Mouse (Mus musculus) limb, embryonic 12.5 days (tissue): ENCODE measurements around the gene Fiz1. TPM values are rescaled to one million over a fixed set of nuclear protein-coding genes. Genes with fewer than 3 reads are reported as not detected.
"Not testable (repeated sequence)": the region's sequence is repeated elsewhere in the genome, so short reads cannot be mapped to it uniquely, and the experiment has no call there.

Experiments
- ATAC-seq: fragments of 200-750 bp; cut with Nextera tagmentation; 2 replicates; pipeline ENCODE4 v1.8.0; 2017; ENCODE audit warnings: low read depth, moderate TSS enrichment; ENCODE audit not compliant: insufficient number of reproducible peaks, insufficient read depth, low FRiP score, low TSS enrichment
- H3K27ac ChIP-seq: fragments of 300-500 bp; sonication (generic); 2 replicates; pipeline ENCODE4 v1.5.1; 2016; ENCODE audit warnings: mild to moderate bottlenecking, moderate library complexity
- H3K27me3 ChIP-seq: fragments of 300-500 bp; sonication (generic); 2 replicates; pipeline ENCODE4 v1.6.1; 2016; ENCODE audit warnings: mild to moderate bottlenecking, moderate library complexity
- H3K36me3 ChIP-seq: fragments of 300-500 bp; sonication (generic); 2 replicates; pipeline ENCODE4 v1.6.1; 2016; ENCODE audit warnings: mild to moderate bottlenecking, moderate library complexity
- H3K4me1 ChIP-seq: fragments of 300-500 bp; sonication (generic); replicated peaks from 2 replicates; pipeline ENCODE4 v1.6.1; 2016
- H3K4me2 ChIP-seq: fragments of 300-500 bp; sonication (generic); 2 replicates; pipeline ENCODE4 v1.6.1; 2016; ENCODE audit warnings: mild to moderate bottlenecking, moderate library complexity
- H3K4me3 ChIP-seq: fragments of 300-500 bp; sonication (generic); replicated peaks from 2 replicates; pipeline ENCODE4 v1.5.1; 2016; ENCODE audit warnings: mild to moderate bottlenecking
- H3K9ac ChIP-seq: fragments of 300-500 bp; sonication (generic); replicated peaks from 2 replicates; pipeline ENCODE4 v1.6.1; 2016; ENCODE audit warnings: mild to moderate bottlenecking, moderate library complexity
- H3K9me3 ChIP-seq: fragments of 300-500 bp; sonication (generic); 2 replicates; pipeline ENCODE4 v1.6.1; 2016; ENCODE audit warnings: mild to moderate bottlenecking, moderate library complexity
- WGBS: fragments of 180-500 bp; shearing (Covaris S2); methylation state at CpG from one replicate; pipeline ENCODE4 v1.1.7; 2016; 5-methylcytosine and 5-hydroxymethylcytosine counted together
- polyA plus RNA-seq: library from polyadenylated mRNA; unstranded; fragments of >200 nt; fragmentation: Nextera tagmentation; extraction: Ambion mirVana; gene quantifications from 2 replicates; pipeline ENCODE4 v1.2.1, GENCODE M21; 2016

Gene Fiz1
- polyA plus RNA-seq, 1 experiment from 2014 or later, result 58.9 TPM

GRCm38 (mm10) chr7:5020000-5020681 lies 5.6 kb upstream of the Fiz1 start, which contains the start of the genes Zfp865 and Ccdc106:
Gene Zfp865 (plus strand): TSS chr7:5020376.
Gene Ccdc106 (plus strand): TSS chr7:5020553.
- WGBS, result 0% methylated on average over 49 of the region's 49 CpGs
- peak; percentile 89 for ATAC-seq
- H3K27me3 ChIP-seq, result no peaks in the 10 kb centered on the region
- H3K36me3 ChIP-seq, result peaks cover 46% of the 10 kb centered on the region
- no peaks in the 10 kb centered on the region for H3K9me3 ChIP-seq
- peaks cover 23% of the 10 kb centered on the region for H3K4me1 ChIP-seq
- peak within 1 kb of the TSS; percentile 84 for H3K4me3 ChIP-seq
- peak within 1 kb of the TSS; percentile 93 for H3K9ac ChIP-seq
- H3K27ac ChIP-seq, result peak within 1 kb of the TSS; percentile 98
- peak within 1 kb of the TSS; percentile 87 for H3K4me2 ChIP-seq

- peak overlapping the region; percentile 93; the same call in 1 of the 2 replicates for H3K9ac ChIP-seq
- peaks cover 23% of the 10 kb centered on the region for H3K4me1 ChIP-seq
- H3K4me2 ChIP-seq, result peak overlapping the region; percentile 87
- H3K27ac ChIP-seq, result peak overlapping the region; percentile 98
- ATAC-seq, result peak; percentile 3; the same call in 1 of the 2 replicates
- 20% methylated on average over 8 of the region's 8 CpGs for WGBS
- not testable (repeated sequence) for H3K27me3 ChIP-seq, H3K9me3 ChIP-seq
- peak overlapping the region; percentile 84 for H3K4me3 ChIP-seq
- H3K36me3 ChIP-seq, result peaks cover 40% of the 10 kb centered on the region
Observed at GRCm38 (mm10) chr7:5019576-5019975, 5.1 kb upstream of the Fiz1 start.

- peaks cover 26% of the 10 kb centered on the region for H3K36me3 ChIP-seq
- no peak overlapping the region for H3K4me3 ChIP-seq
- peaks cover 23% of the 10 kb centered on the region for H3K4me1 ChIP-seq
- H3K9me3 ChIP-seq, result no peaks in the 10 kb centered on the region
- no peak overlapping the region for H3K9ac ChIP-seq
- no peaks in the 10 kb centered on the region for H3K27me3 ChIP-seq
- no peak overlapping the region for H3K4me2 ChIP-seq
- WGBS, result 96% methylated on average over 21 of the region's 21 CpGs
- no peak for ATAC-seq
- no peak overlapping the region for H3K27ac ChIP-seq
Observed at GRCm38 (mm10) chr7:5017931-5018330, 3.4 kb upstream of the Fiz1 start.

- no peaks in the 10 kb centered on the region for H3K27me3 ChIP-seq
- H3K9me3 ChIP-seq, result no peaks in the 10 kb centered on the region
- H3K4me1 ChIP-seq, result peaks cover 23% of the 10 kb centered on the region
- H3K27ac ChIP-seq, result no peak overlapping the region
- no peak overlapping the region for H3K9ac ChIP-seq
- no peak overlapping the region for H3K4me2 ChIP-seq
- 93% methylated on average over 16 of the region's 16 CpGs for WGBS
- no peak overlapping the region for H3K4me3 ChIP-seq
- peaks cover 26% of the 10 kb centered on the region for H3K36me3 ChIP-seq
- ATAC-seq, result no peak
Observed at GRCm38 (mm10) chr7:5017352-5017751, 2.9 kb upstream of the Fiz1 start.

GRCm38 (mm10) chr7:5016920-5017319 lies 2.4 kb upstream of the Fiz1 start:
- Histone ChIP-seq H3K9ac (no peak overlapping the region), H3K27me3 (no peaks in the 10 kb centered on the region), H3K4me3 (no peak overlapping the region), H3K27ac (no peak overlapping the region), H3K4me2 (no peak overlapping the region), H3K36me3 (peaks cover 26% of the 10 kb centered on the region), H3K9me3 (no peaks in the 10 kb centered on the region), H3K4me1 (peaks cover 21% of the 10 kb centered on the region)
- 97% methylated on average over 2 of the region's 2 CpGs for WGBS
- no peak for ATAC-seq

- Histone ChIP-seq H3K9me3 (no peaks in the 10 kb centered on the region), H3K9ac (peak overlapping the region; percentile 64; the same call in 1 of the 2 replicates), H3K4me1 (peaks cover 13% of the 10 kb centered on the region), H3K27me3 (no peaks in the 10 kb centered on the region), H3K4me2 (peak overlapping the region; percentile 61), H3K36me3 (peaks cover 32% of the 10 kb centered on the region), H3K27ac (peak overlapping the region; percentile 98), H3K4me3 (peak overlapping the region; percentile 66)
- WGBS, result 69% methylated on average over 3 of the region's 3 CpGs
- no peak for ATAC-seq
Observed at GRCm38 (mm10) chr7:5016057-5016456, 1.6 kb upstream of the Fiz1 start.

- Histone ChIP-seq H3K4me1 (peaks cover 11% of the 10 kb centered on the region), H3K4me2 (peak within 1 kb of the TSS; percentile 61), H3K27me3 (no peaks in the 10 kb centered on the region), H3K27ac (peak within 1 kb of the TSS; percentile 98), H3K9ac (peak within 1 kb of the TSS; percentile 85), H3K4me3 (peak within 1 kb of the TSS; percentile 66), H3K36me3 (peaks cover 39% of the 10 kb centered on the region), H3K9me3 (no peaks in the 10 kb centered on the region)
- peak; percentile 73 for ATAC-seq
- WGBS, result under 1% methylated on average over 72 of the region's 76 CpGs
Observed at GRCm38 (mm10) chr7:5015118-5016001, 863 bp upstream of the Fiz1 start, which contains the start of gene Gm44973. Gene Gm44973 (plus strand): TSS chr7:5015496.

- Histone ChIP-seq H3K36me3 (peaks cover 63% of the 10 kb centered on the region), H3K4me2 (peak overlapping the region; percentile 61), H3K27me3 (no peaks in the 10 kb centered on the region), H3K9ac (no peak overlapping the region), H3K9me3 (peaks cover 7% of the 10 kb centered on the region; the same call in 1 of the 2 replicates), H3K4me1 (0 out of 2 replicates have a peak, but pooled peaks cover 5% of the 10 kb centered on the region), H3K27ac (no peak overlapping the region), H3K4me3 (0 out of 2 replicates have a peak overlapping the region, but pooled peaks have one; percentile 66)
- 92% methylated on average over 27 of the region's 27 CpGs for WGBS
- ATAC-seq, result no peak
Observed at GRCm38 (mm10) chr7:5012681-5013513, 1.6 kb downstream of the Fiz1 start.

GRCm38 (mm10) chr7:5008229-5008628 lies 6.3 kb downstream of the Fiz1 start:
- Histone ChIP-seq H3K4me3 (no peak overlapping the region), H3K4me2 (no peak overlapping the region), H3K4me1 (no peaks in the 10 kb centered on the region), H3K36me3 (peaks cover 72% of the 10 kb centered on the region), H3K9me3 (peaks cover 7% of the 10 kb centered on the region; the same call in 1 of the 2 replicates), H3K9ac (no peak overlapping the region), H3K27me3 (no peaks in the 10 kb centered on the region), H3K27ac (no peak overlapping the region)
- 95% methylated on average over 26 of the region's 26 CpGs for WGBS
- ATAC-seq, result no peak

GRCm38 (mm10) chr7:5002876-5003275 lies 11.6 kb downstream of the Fiz1 start:
- ATAC-seq, H3K27ac ChIP-seq: not testable (repeated sequence)
- 71% methylated on average over 8 of the region's 8 CpGs for WGBS

More at GRCm38 (mm10) chr7:5002876-5003275, 11.6 kb downstream of the Fiz1 start:
- H3K9me3 ChIP-seq, H3K4me1 ChIP-seq, H3K9ac ChIP-seq, H3K4me3 ChIP-seq, H3K27me3 ChIP-seq, H3K4me2 ChIP-seq: not testable (repeated sequence)
- peaks cover 18% of the 10 kb centered on the region for H3K36me3 ChIP-seq
